Mouse (Mus musculus) regulatory T cell (primary cell): Measurements from ENCODE around the gene Pafah1b3.

Experiments
- in situ Hi-C: fragments of 300-600 bp; cut with MboI, MseI; formaldehyde crosslinking; loops from one replicate; pipeline ENCODE4 v1.15.1; 2025; ENCODE audit warnings: high pct_unique_total_duplicates

Pafah1b3 gene

DNA sequence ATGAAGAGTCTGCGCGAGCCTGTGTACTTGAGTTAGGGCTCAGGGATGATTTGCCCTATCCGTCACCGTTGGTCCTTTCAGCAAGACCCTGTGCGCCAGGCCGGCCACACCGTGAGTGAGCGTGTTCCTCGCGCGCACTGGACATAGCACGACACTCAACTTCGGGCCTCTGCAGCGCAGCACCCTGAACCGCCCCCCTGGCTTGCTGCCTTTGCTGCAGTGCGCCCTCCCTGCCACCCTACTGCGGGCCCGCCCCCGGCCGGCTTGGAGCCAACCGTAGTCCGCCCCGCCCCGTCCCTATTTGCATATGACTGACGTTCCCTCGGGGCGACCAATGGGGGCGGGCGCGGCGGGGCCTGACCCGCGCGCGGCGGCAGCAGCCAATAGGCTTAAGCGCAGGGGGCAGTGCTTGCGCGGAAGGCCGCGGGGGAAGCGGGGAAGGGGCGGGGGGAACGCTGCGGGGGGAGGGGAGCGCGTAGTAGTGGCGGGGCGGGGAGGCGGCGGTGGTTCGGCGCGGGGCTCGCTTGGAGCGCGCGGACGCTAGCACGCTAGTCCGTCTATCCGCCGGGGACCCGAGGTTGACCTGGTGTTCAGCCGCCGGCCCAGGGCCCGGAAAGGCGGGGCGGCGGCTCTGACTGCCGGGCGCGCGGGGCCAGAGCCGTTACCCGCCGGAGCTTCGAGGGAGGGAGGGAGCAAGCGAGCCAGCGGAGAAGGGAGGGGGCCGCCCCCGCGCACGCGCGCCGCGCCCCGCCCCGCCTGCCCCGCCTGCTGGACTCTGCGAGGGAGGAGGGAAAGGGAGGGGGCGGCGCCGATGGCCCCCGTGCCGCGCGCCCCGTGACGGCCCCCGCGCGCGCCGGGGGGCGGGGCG, 15.8 kb downstream of the Pafah1b3 start:
- in situ Hi-C loops: loop anchor here (5.0 kb wide), 1 partner anchor 910 kb away; the partner anchor contains the start of gene Kcnn4

DNA sequence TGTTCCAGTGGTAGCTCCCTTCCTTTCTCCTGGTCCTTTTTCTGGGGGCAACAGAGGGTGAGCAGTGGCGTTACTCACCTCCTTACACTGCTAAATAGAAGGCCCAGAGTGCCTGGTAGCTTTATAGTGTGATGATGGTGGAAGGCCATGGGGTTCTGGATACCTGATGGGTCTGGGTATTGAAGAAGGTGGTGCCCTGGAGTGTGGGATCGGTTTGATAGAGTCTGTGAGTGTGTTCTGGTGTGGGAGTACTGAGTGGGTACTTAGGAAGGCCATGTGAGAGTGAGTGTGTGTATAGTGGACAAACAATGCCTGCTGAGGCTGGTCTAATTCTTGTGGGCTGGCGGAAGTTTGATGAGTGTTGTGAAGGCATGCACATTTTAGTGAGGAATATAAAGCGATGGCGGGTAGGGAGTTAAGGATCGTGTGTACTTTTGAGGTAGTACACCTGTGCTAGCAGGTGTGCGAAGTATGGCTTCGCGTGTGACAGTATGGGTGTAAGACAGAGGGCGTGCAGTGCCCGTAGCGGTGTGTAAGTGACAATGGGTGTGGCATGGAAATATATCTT, 16.5 kb downstream of the Pafah1b3 start:
- in situ Hi-C loops: loop anchor here (5.0 kb wide), 1 partner anchor 909 kb away; the partner anchor contains the start of gene Kcnn4

DNA sequence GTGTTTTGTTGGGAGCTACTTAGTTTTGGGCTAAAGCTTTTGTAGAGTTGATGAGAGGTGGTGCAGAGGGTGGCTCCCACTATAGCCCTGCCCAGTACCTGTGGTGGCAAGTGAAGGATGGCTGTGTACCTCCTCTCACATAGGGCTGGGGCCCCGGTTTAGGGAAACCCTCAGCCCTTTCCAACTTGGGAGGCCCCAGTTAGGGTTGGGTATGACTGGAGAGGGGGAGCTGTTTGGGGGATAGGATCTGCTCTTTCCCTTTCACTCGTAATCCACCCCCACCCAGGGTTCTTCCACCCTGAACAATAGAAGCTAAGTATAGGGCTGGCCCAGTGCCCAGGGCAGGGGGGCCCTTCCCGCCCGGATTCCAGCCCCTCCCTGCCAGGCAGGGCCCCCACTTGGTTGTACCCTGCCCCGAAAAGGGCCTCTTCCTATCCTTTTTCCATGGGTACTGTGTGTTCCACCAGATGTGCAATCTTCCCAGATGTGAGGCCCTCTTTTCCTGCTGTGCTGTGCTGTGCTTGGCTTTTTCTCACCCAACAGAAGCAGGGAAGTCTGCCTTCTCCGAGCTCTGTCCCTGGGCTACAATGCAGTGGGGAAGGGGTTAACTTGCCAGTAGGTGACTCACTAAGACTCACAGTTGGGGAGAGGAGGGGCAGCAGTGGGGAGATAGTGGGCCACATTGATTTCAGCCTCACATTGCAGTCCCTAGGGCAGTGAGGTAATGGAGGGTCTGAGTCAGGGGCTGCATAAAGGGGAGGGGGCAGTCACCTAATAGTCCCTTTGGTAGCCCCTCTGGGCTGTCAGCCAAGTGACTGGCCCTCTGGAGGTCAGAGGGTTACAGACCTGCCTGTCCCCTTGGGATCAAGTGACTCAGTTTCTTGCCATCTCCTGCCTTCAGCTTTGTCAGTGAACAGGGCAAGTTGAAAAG, 17.7 kb downstream of the Pafah1b3 start:
- in situ Hi-C loops: loop anchor here (5.0 kb wide), 1 partner anchor 908 kb away; the partner anchor contains the start of gene Kcnn4

DNA sequence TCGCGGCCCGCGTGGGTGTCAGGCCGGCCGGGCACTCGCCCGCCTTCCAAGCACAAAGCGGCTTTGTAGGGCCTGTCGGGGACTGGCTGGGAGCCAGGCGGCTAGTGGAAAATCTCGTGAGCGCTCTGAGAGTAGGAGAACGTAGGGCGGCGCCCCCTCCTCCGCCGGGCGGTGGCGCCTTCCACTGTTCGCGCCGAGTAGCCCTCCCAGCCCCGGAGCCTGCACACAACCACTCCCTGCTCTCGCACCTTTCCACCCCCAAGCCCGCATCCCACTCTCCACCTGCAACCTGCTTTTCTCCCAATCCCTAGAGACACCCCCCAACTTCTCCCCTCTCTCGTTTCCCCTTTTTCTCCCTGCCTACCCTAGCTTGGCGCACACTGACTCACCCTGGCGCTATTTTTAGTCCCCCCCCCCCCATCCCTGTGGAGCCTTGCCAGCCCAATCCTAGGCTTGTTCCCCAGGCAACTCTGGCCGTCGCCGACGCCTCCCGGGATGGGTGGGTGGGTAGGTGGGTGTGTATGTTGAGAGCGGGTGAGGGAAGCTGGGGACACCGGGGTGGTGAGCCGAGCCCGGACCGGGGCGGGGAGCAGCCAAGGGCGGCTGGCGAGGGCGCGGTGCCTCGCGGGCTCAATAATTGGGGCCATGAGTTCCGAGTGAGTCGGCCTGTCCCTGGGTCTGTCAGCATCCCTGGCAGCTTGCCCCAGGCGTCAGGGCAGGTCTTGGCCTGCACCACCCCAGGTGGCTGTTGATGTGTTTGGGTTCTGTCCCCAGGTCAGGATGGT, 18.5 kb downstream of the Pafah1b3 start:
- in situ Hi-C loops: no loop called here

DNA sequence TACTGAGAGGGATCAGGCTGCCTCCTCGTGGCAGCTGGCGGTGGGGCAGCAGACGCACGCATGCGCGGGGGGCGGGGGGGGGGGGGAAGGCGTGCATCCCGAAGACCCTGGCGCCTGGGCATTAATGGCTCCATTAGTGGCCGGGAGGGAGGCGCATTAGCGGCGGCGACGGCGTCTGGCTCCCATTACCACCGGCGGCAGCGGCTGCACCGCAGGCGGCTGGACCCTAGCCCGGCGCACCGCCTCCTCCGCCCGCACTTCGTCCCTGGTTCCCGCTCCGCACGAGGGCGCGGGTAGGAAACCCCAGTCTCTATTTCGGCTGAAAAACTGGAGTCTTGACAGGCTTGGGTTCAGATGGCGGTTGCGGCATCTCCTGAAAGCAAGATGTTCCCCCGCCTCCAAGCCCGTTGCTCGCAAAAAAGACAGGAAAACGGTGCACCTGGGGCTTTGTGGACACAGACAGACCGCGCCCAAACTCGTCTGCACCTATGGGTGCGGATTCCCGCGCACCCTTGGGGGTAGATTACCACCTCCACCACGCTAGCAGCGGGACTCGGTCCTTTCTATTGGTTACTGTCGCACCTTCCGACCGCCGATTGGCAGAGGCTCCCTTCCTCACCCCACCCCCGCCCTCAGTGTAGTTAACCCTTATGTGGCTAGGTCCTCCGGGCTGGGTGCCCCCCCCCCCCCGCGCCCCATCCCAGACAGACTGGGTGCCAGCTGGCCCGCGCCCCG, 19.3 kb downstream of the Pafah1b3 start:
- in situ Hi-C loops: no loop called here

DNA sequence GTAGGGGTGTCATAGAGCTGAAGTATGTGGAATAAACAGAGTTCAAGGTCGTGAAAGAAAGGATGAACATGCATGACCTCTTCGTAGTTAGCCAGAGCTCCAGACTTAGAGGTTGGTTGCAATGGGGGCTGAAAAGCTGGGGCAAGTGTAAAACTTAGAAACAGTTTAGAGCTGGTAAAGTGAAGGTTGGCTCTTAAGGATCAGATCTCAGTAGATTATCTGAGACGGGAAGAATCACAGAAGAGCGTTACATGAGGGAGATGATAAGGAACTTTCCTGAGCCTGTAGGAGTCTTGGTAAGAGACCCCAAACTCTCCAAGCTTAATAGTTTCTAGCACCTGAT, 19.8 kb downstream of the Pafah1b3 start:
- in situ Hi-C loops: no loop called here

DNA sequence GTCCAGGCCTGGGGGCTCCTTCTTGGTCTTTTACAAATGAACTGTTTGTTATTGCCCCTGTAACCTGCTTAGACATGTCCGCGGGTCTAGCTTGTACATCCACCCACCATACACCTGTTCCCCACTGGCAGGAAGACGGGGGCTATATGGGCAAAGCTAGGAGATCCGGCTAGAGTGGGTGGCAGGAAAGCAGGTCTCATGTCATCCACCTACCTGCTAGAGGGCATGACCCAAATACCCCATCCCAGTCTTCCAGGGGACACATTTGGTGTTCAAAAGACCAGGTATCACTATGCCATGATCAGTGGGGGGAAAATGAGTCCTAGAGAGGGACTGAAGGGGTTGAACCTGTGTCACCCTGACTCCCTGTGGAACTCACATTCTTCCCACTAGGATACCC, 20.4 kb downstream of the Pafah1b3 start:
- in situ Hi-C loops: no loop called here

DNA sequence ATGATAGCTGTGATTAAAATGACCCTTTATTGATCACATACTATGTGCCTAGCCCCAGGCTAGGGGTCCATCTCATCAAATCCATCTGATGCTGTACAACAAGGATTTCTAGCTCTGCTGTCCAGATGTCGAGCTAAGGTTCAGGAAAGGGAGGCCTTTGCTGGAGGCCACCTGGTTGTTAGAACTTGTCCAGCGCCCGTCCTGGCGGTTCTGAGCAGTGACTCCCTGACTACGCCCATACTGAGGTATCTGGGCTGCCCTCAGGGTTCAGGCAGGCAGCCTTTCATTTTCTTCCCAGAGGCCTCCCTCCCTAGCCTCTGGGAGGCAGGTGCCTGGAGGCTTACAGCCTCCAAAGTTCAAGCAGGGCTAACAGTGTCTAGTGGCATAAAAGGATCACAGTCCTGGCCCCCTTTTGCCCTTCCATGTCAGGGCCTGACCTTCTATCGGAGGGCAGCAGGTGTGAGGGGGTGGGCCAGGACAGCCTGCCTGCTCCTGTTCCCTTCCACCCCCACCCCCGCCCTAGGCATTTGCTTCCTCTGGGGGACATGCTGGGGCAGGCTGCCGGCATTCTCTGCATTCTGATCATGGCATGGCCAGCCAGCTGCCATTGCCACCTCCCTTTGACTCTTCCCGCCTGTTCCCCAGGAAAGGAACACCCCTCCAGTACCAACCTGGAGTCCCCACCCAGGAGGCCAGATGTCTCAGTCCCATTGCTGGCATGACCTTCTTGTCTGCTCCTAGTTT, 22.1 kb downstream of the Pafah1b3 start:
- in situ Hi-C loops: no loop called here

DNA sequence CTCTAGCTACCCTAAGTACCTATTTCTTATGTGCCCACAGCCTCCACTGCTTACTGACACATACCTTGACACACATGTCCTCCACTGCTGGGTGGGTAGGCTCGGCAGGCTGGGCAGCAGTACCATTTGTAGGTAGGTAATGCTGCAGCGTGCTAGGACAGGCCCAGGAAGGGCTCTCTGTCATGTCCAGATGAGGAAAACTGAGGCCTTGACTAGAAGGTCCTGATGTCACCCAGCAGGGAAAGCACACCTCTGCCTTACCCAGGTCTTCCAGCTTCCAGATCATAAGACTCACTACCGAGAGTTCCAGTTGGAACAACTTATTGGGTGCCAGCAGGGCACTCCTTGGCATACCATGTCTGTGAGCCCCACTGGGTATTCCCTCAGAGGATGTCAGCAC, 22.8 kb downstream of the Pafah1b3 start:
- in situ Hi-C loops: loop anchor here (5.0 to 25.0 kb wide), 2 partner anchors 143 to 1912 kb away; partner anchors contain the start of genes BC024978, Gm21983, Mia and Rab4b

DNA sequence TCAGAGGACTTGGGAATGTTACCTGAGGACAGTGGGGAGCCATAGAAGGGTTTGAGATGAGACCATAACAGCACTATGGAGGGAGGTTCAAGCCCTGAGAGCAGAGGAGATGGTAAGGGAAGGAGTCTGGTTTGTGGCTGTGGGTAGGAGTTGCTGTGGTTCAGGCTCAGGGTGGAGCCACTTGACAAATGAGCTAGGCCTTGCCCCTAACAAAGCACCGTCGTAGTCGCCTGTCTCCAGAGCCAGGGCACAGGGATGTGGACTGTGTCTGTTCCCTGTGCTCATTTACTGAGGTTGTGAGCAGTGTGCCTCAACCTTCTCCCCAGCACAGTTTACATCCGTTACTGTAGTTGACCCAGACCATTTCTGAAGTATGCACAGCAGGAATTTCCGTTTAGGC, 23.2 kb downstream of the Pafah1b3 start:
- in situ Hi-C loops: loop anchor here (5.0 to 25.0 kb wide), 2 partner anchors 142 to 1913 kb away; partner anchors contain the start of genes BC024978, Gm21983, Mia and Rab4b

DNA sequence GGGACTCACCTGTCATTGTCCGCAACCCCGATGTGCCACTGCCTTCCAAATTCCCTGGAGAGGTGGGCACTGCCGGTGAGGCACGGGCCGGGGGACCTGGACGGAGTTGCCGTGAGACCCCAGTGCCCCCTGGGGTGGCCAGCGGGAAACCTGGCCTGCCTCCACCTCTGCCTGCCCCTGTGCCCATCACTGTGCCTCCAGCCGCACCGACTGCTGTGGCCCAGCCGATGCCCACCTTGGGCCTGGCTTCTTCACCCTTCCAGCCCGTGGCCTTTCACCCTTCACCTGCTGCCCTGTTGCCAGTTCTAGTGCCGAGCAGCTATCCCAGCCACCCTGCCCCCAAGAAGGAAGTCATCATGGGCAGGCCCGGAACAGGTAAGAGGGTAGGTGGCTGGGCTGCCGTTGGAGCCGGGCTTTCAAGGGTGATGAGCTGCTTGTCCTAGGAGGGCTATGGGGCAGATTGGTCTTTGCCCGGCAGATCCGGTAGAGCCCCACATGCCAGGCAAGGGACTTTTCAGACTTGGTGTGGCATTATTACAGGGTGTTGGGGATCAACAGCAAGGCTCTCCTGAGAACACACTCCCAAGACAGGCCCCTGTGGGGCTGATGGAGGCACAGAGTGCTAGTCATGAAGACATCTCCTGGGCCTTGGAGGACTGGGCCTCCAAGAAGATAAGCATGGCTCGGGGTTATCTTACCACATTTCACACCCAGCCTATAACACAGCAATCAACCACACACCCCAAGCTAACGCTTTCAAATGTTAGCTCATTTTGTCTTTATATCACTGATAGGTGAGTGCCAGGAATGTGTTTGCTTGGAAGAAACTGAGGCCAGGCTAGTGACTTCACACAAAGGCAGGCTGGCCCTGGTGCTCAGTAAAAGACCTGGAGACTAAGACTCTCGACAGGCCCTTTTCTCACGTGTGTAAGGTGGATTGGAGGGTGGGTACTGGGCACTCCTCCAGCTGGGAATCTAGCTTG, 24.2 kb downstream of the Pafah1b3 start:
- in situ Hi-C loops: loop anchor here (5.0 to 25.0 kb wide), 2 partner anchors 141 to 1914 kb away; partner anchors contain the start of genes BC024978, Gm21983, Mia and Rab4b

DNA sequence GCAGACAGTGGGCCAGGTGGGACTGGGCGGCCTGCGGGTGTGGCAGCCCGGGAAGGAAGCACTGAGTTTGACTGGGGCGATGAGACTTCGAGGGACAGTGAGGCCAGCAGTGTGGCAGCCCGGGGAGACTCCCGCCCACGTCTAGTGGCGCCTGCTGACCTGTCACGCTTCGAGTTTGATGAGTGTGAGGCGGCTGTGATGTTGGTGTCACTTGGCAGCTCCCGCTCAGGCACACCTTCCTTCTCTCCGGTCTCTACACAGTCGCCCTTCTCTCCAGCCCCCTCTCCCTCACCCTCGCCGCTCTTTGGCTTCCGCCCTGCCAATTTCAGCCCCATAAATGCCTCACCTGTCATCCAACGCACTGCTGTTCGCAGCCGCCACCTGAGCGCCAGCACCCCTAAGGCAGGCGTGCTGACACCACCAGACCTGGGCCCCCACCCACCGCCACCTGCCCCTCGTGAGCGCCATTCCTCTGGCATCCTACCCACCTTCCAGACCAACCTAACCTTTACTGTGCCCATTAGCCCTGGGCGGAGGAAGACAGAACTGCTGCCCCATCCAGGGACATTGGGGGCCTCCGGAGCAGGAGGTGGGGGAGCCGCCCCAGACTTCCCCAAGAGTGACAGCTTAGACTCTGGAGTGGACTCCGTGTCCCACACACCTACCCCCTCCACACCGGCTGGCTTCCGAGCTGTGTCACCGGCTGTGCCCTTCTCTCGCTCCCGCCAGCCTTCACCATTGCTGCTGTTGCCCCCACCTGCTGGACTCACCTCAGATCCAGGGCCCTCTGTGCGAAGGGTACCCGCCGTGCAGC, 25.1 kb downstream of the Pafah1b3 start:
- in situ Hi-C loops: loop anchor here (5.0 to 25.0 kb wide), 2 partner anchors 140 to 1915 kb away; partner anchors contain the start of genes BC024978, Gm21983, Mia and Rab4b

DNA sequence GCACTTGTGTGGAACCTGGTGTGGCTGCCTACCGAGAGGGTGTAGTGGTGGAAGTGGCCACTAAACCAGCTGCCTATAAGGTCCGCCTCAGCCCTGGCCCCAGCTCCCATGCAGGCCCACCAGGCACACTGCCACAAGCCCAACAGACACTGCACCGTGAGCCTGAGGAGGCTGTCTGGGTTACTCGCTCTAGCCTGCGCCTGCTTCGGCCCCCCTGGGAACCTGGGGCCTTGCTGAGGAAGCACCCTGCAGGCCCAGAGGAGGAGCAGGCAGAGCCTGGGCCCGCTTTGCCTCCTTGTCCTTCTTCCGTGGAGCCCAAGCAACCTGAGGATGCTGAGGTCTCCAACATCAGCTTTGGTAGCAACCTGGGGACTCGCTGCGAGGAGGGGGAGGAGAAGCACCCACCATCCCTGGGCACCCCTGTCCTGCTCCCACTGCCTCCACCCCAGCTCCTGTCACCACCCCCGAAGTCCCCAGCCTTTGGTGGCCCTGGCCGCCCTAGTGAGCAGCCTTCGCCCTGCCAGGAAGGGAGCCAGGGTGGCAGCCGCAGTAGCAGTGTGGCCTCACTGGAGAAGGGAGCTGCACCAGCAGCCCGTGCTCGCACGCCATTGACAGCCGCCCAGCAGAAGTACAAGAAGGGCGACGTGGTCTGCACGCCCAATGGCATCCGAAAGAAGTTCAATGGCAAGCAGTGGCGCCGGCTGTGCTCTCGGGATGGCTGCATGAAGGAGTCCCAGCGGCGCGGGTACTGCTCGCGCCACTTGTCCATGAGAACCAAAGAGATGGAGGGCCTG, 25.9 kb downstream of the Pafah1b3 start:
- in situ Hi-C loops: loop anchor here (5.0 to 25.0 kb wide), 2 partner anchors 140 to 1915 kb away; partner anchors contain the start of genes BC024978, Gm21983, Mia and Rab4b

DNA sequence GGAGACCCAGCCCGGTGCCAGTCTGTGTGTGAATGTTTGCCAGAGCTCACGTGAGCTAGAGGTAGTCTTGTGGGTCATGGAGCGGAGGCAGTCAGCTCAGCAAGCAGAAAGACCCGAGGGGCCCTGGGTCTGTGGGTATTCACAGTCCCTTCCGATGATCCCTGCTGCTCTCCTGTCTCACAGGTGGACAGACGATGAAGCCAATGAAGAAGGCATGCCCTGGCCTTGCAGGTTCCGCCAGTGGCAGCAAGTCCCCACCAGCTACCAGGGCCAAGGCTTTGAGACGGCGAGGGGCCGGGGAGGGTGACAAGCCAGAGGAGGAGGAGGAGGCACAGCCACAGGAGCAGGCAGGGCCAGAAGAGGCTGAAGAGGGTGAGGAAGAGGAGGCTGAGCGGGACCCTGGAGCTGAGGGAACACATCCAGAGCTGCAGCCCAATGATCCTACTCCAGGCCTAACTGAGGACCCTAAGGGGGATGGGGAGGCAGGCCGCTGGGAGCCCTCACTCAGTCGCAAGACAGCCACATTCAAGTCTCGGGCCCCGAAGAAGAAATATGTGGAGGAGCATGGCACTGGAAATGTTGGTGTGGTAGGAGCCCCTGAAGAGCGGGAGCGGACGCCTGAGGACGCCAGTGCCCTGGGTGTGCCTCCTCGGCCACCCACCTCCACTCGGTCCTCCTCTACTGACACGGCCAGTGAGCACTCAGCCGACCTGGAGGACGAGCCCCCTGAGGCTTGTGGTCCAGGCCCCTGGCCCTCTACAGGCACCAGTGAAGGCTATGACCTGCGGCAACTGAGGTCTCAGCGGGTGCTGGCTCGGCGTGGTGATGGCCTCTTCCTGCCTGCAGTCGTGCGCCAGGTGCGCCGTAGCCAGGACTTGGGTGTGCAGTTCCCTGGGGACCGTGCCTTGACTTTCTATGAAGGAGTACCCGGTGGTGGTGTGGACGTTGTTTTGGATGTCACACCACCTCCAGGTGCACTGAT, 26.8 kb downstream of the Pafah1b3 start:
- in situ Hi-C loops: loop anchor here (5.0 to 25.0 kb wide), 2 partner anchors 139 to 1916 kb away; partner anchors contain the start of genes BC024978, Gm21983, Mia and Rab4b
